ENCODE assay signal across 13 mouse cellular contexts in genomic region chr2:143806140-143806923, GRCm38 (mm10). TPM values are rescaled to one million over a fixed set of nuclear protein-coding genes. Genes with fewer than 3 reads are reported as not detected.
DNase-seq lines count a peak whose midpoint lies in the region; ATAC-seq lines count a peak whose summit lies in the region.
"Had no signal": no experiment of that assay in that cellular context is flagged by ENCODE, and none has a peak within 500 bp of the region (broad histone marks: within the 10 kb centered on the region; RNA-seq: fewer than 3 reads in every experiment).

No protein-coding gene starts in this region.

- H3K27me3 ChIP-seq in heart, embryonic 11.5 days (ENCODE audit: control insufficient read depth, insufficient read depth, low read length): no peaks in the 10 kb centered on the region
- H3K27me3 ChIP-seq in neural tube, embryonic 11.5 days (ENCODE audit: control insufficient read depth, insufficient read depth, low read length): no peaks in the 10 kb centered on the region
- no peaks in the 10 kb centered on the region for H3K27me3 ChIP-seq in neural tube, embryonic 15.5 days (replicated peaks)
- no peaks in the 10 kb centered on the region for H3K27me3 ChIP-seq in midbrain, embryonic 16.5 days (ENCODE audit: control insufficient read depth, insufficient read depth, low read depth, low read length)
- H3K27me3 ChIP-seq: stomach, embryonic 15.5 days had no signal

- H3K4me2 ChIP-seq in heart, embryonic 11.5 days: peak overlapping the region; percentile 29; the same call in 1 of the 2 replicates
- H3K4me2 ChIP-seq in neural tube, embryonic 11.5 days (ENCODE audit: low read depth): no peak overlapping the region
- H3K4me2 ChIP-seq in neural tube, embryonic 15.5 days: no peak overlapping the region
- H3K4me2 ChIP-seq in midbrain, embryonic 16.5 days (ENCODE audit: low read length): no peak overlapping the region
- H3K4me2 ChIP-seq: liver, embryonic 11.5 days; stomach, embryonic 15.5 days had no signal

- no peaks in the 10 kb centered on the region for H3K9me3 ChIP-seq in heart, embryonic 11.5 days (replicated peaks; ENCODE audit: control insufficient read depth, low read length)
- H3K9me3 ChIP-seq in neural tube, embryonic 11.5 days (ENCODE audit: control insufficient read depth, low read length): no peaks in the 10 kb centered on the region
- no peaks in the 10 kb centered on the region for H3K9me3 ChIP-seq in neural tube, embryonic 15.5 days (replicated peaks)
- H3K9me3 ChIP-seq in midbrain, embryonic 16.5 days (replicated peaks; ENCODE audit: control insufficient read depth, low read length, poor library complexity, severe bottlenecking): no peaks in the 10 kb centered on the region
- H3K9me3 ChIP-seq: stomach, embryonic 15.5 days had no signal

- intact Hi-C loops in heart, postnatal 25 days (cut with DNase I): no loop called here

- no peak for DNase-seq in heart, postnatal 25 days (ENCODE audit: low spot score)
- DNase-seq in neural tube, embryonic 11.5 days (ENCODE audit: low spot score): no peak
- peak; percentile 52 to 70 for DNase-seq in kidney, postnatal 36 days
- no peak for DNase-seq in ovary, postnatal 14 days (ENCODE audit: low spot score)
- DNase-seq in liver: no peak
- DNase-seq: cerebellum, postnatal 25 days; gastrocnemius, adult 2 months; layer of hippocampus, adult 9-11 months had no signal

- H3K4me3 ChIP-seq in heart, embryonic 11.5 days (ENCODE audit: low read depth, low read length): no peak overlapping the region
- no peak overlapping the region for H3K4me3 ChIP-seq in neural tube, embryonic 11.5 days (ENCODE audit: low read depth, low read length)
- no peak overlapping the region for H3K4me3 ChIP-seq in neural tube, embryonic 15.5 days (replicated peaks)
- no peak overlapping the region for H3K4me3 ChIP-seq in midbrain, embryonic 16.5 days (ENCODE audit: low read depth, low read length)
- H3K4me3 ChIP-seq: gastrocnemius, adult 2 months; stomach, embryonic 15.5 days had no signal

- H3K4me1 ChIP-seq in heart, embryonic 11.5 days (ENCODE audit: control insufficient read depth, insufficient read depth, low read length): peaks cover 8% of the 10 kb centered on the region
- no peaks in the 10 kb centered on the region for H3K4me1 ChIP-seq in neural tube, embryonic 11.5 days (ENCODE audit: control insufficient read depth, insufficient read depth, low read length)
- H3K4me1 ChIP-seq in neural tube, embryonic 15.5 days: no peaks in the 10 kb centered on the region
- no peaks in the 10 kb centered on the region for H3K4me1 ChIP-seq in midbrain, embryonic 16.5 days (ENCODE audit: control insufficient read depth, insufficient read depth, low read length)
- H3K4me1 ChIP-seq: stomach, embryonic 15.5 days had no signal

- no peaks in the 10 kb centered on the region for H3K36me3 ChIP-seq in heart, embryonic 11.5 days (ENCODE audit: control insufficient read depth, insufficient read depth, low read length)
- no peaks in the 10 kb centered on the region for H3K36me3 ChIP-seq in neural tube, embryonic 11.5 days (ENCODE audit: control insufficient read depth, insufficient read depth, low read length)
- peaks cover 6% of the 10 kb centered on the region; the same call in 1 of the 2 replicates for H3K36me3 ChIP-seq in neural tube, embryonic 15.5 days
- H3K36me3 ChIP-seq in midbrain, embryonic 16.5 days (ENCODE audit: control insufficient read depth, insufficient read depth, low read length): no peaks in the 10 kb centered on the region
- H3K36me3 ChIP-seq: stomach, embryonic 15.5 days had no signal

- H3K27ac ChIP-seq in heart, embryonic 11.5 days (ENCODE audit: low read depth, low read length): no peak overlapping the region
- H3K27ac ChIP-seq in neural tube, embryonic 11.5 days (ENCODE audit: low read depth, low read length): no peak overlapping the region
- no peak overlapping the region for H3K27ac ChIP-seq in neural tube, embryonic 15.5 days (replicated peaks)
- no peak overlapping the region for H3K27ac ChIP-seq in midbrain, embryonic 16.5 days (ENCODE audit: low read length)
- H3K27ac ChIP-seq: gastrocnemius, adult 2 months; stomach, embryonic 15.5 days had no signal

- WGBS in heart, embryonic 11.5 days (ENCODE audit: insufficient replicate concordance): 53% methylated on average over 15 of the region's 15 CpGs
- 71% methylated on average over 15 of the region's 15 CpGs for WGBS in neural tube, embryonic 11.5 days
- 70% methylated on average over 15 of the region's 15 CpGs for WGBS in neural tube, embryonic 15.5 days
- WGBS in midbrain, embryonic 16.5 days: 64% methylated on average over 15 of the region's 15 CpGs

- ATAC-seq in heart, embryonic 11.5 days (replicated peaks; ENCODE audit: insufficient number of reproducible peaks, low FRiP score, low TSS enrichment): no peak
- ATAC-seq in neural tube, embryonic 11.5 days (ENCODE audit: insufficient read depth, low FRiP score, low TSS enrichment): 0 out of 2 replicates have a peak, but pooled peaks have one; percentile 23
- ATAC-seq in neural tube, embryonic 15.5 days (ENCODE audit: low FRiP score): no peak
- ATAC-seq in midbrain, embryonic 16.5 days: peak; percentile 39; the same call in 1 of the 2 replicates

- H3K9ac ChIP-seq in heart, embryonic 11.5 days (ENCODE audit: low read depth, low read length): no peak overlapping the region
- H3K9ac ChIP-seq in neural tube, embryonic 11.5 days (ENCODE audit: low read length): no peak overlapping the region
- H3K9ac ChIP-seq in neural tube, embryonic 15.5 days (replicated peaks): no peak overlapping the region
- no peak overlapping the region for H3K9ac ChIP-seq in midbrain, embryonic 16.5 days (ENCODE audit: low read depth, low read length)
- H3K9ac ChIP-seq: stomach, embryonic 15.5 days had no signal

RNA-seq across cellular contexts. Expression of gene Bfsp1, which starts 56.6 kb away (rescaled TPM):
- polyA plus RNA-seq in heart, embryonic 11.5 days (2014; fragmentation: Nextera tagmentation; extraction: Ambion mirVana): 1.5 and 1.9 TPM in 2 replicates
- total RNA-seq in heart, postnatal 25 days (2021): under 1 TPM; 0.34 TPM
- 0.82 and 0.97 TPM in 2 replicates for polyA plus RNA-seq in neural tube, embryonic 11.5 days (2014; fragmentation: Nextera tagmentation; extraction: Ambion mirVana)
- polyA plus RNA-seq in neural tube, embryonic 15.5 days (2015; fragmentation: Nextera tagmentation; extraction: Ambion mirVana): 1.4 and 1.9 TPM in 2 replicates
- 1.7 and 2.0 TPM in 2 replicates for polyA plus RNA-seq in midbrain, embryonic 16.5 days (2015; fragmentation: Nextera tagmentation; extraction: Ambion mirVana)

Comparison
In these comparisons a context has a peak if more than half of its experiments do, and no peak if none do; other contexts are left out.
1. ATAC-seq: peak in neural tube, embryonic 11.5 days (single experiment) and midbrain, embryonic 16.5 days (single experiment); none in heart, embryonic 11.5 days (single experiment) and neural tube, embryonic 15.5 days (single experiment).
2. DNase-seq: peak in kidney, postnatal 36 days (2 of 2); none in heart, postnatal 25 days (single experiment), neural tube, embryonic 11.5 days (single experiment), ovary, postnatal 14 days (single experiment) and liver (single experiment).